Mouse (Mus musculus): Measurements from ENCODE around the gene Gm20931.
"Not testable (repeated sequence)": the region's sequence is repeated elsewhere in the genome, so short reads cannot be mapped to it uniquely, and the experiment has no call there.

Gene Gm20931

DNA sequence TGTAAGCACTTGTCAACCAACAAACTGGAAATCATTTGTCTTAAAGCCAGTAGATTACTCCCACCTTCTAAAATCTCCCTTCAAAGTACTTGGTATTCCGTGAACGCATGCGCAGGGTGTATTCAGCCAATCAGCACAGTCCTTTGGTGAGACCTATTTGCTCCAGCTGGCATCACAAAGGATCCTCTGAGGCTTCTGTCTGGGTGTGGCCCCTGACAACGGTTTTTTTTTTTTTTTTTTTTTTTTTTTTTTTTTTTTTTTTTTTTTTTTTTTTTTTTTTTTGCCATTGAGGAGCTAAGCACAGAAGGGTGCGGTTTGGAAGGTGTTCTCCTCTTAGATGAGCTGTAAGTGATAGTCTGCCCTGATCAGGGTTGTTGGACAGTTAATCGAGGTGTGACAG is at the start of gene Gm20931:
Gene Gm20931, plus strand, starts transcription at position 301 of the 400 bp plus-strand sequence.
- not testable (repeated sequence) for DNase-seq (ENCODE audit: low spot score)
